Mouse (Mus musculus): Measurements from ENCODE around the gene Gm20388. TPM values are rescaled to one million over a fixed set of nuclear protein-coding genes. Genes with fewer than 3 reads are reported as not detected.

Gene Gm20388
- polyA plus RNA-seq, 1 experiment from 2014 or later: not detected

GRCm38 (mm10) chr8:120348922-120349321 lies 438.3 kb downstream of the Gm20388 start:
- Histone ChIP-seq H3K27ac (replicated peaks in 1 of 2; ENCODE audit: control insufficient read depth in 1 of 2, insufficient read depth in 1 of 2, low read depth in 2 of 2, low read length in 2 of 2) (no peak overlapping the region), H3K27me3 (ENCODE audit: control insufficient read depth, insufficient read depth, low read length) (no peaks in the 10 kb centered on the region), H3K4me2 (ENCODE audit: low read length) (no peak overlapping the region), H3K36me3 (ENCODE audit: control insufficient read depth, insufficient read depth, low read length) (no peaks in the 10 kb centered on the region), H3K4me1 (ENCODE audit: control insufficient read depth in 2 of 2, insufficient read depth in 2 of 2, low read length in 2 of 2) (peaks cover 4 to 17% of the 10 kb centered on the region in 2 experiments; a peak in 3 of 4 replicates), H3K4me3 (ENCODE audit: control insufficient read depth in 1 of 2, insufficient read depth in 1 of 2, low read depth in 1 of 2, low read length in 2 of 2) (no peak overlapping the region), H3K9ac (ENCODE audit: low read length) (no peak overlapping the region), H3K9me3 (ENCODE audit: control insufficient read depth, low read length) (no peaks in the 10 kb centered on the region)
- WGBS: 63% methylated on average over 11 of the region's 11 CpGs
- ATAC-seq (ENCODE audit: insufficient number of reproducible peaks, insufficient read depth, low FRiP score, low read depth): no peak

GRCm38 (mm10) chr8:120351332-120352071 lies 440.9 kb downstream of the Gm20388 start:
- no peaks in the 10 kb centered on the region for H3K27me3 ChIP-seq (ENCODE audit: control insufficient read depth, insufficient read depth, low read length)
- ATAC-seq (ENCODE audit: insufficient number of reproducible peaks, insufficient read depth, low FRiP score, low read depth): no peak
- H3K4me1 ChIP-seq (ENCODE audit: control insufficient read depth in 2 of 2, insufficient read depth in 2 of 2, low read length in 2 of 2): peaks cover 0 to 14% of the 10 kb centered on the region in 2 experiments; a peak in 3 of 4 replicates
- H3K9ac ChIP-seq (ENCODE audit: low read length): no peak overlapping the region
- no peaks in the 10 kb centered on the region for H3K36me3 ChIP-seq (ENCODE audit: control insufficient read depth, insufficient read depth, low read length)
- no peaks in the 10 kb centered on the region for H3K9me3 ChIP-seq (ENCODE audit: control insufficient read depth, low read length)
- H3K4me2 ChIP-seq (ENCODE audit: low read length): no peak overlapping the region
- WGBS: 55% methylated on average over 7 of the region's 7 CpGs
- no peak overlapping the region for H3K4me3 ChIP-seq (ENCODE audit: control insufficient read depth in 1 of 2, insufficient read depth in 1 of 2, low read depth in 1 of 2, low read length in 2 of 2)
- no peak overlapping the region for H3K27ac ChIP-seq (replicated peaks in 1 of 2; ENCODE audit: control insufficient read depth in 1 of 2, insufficient read depth in 1 of 2, low read depth in 2 of 2, low read length in 2 of 2)

GRCm38 (mm10) chr8:120352096-120352495 lies 441.5 kb downstream of the Gm20388 start:
- Histone ChIP-seq H3K36me3 (ENCODE audit: control insufficient read depth, insufficient read depth, low read length) (no peaks in the 10 kb centered on the region), H3K27me3 (ENCODE audit: control insufficient read depth, insufficient read depth, low read length) (no peaks in the 10 kb centered on the region), H3K27ac (replicated peaks in 1 of 2; ENCODE audit: control insufficient read depth in 1 of 2, insufficient read depth in 1 of 2, low read depth in 2 of 2, low read length in 2 of 2) (no peak overlapping the region), H3K9ac (ENCODE audit: low read length) (no peak overlapping the region), H3K4me3 (ENCODE audit: control insufficient read depth in 1 of 2, insufficient read depth in 1 of 2, low read depth in 1 of 2, low read length in 2 of 2) (no peak overlapping the region), H3K4me2 (ENCODE audit: low read length) (no peak overlapping the region), H3K9me3 (ENCODE audit: control insufficient read depth, low read length) (no peaks in the 10 kb centered on the region), H3K4me1 (ENCODE audit: control insufficient read depth in 2 of 2, insufficient read depth in 2 of 2, low read length in 2 of 2) (peaks cover 0 to 9% of the 10 kb centered on the region in 2 experiments; a peak in 3 of 4 replicates)
- no peak for ATAC-seq (ENCODE audit: insufficient number of reproducible peaks, insufficient read depth, low FRiP score, low read depth)
- WGBS: 72% methylated on average over 10 of the region's 10 CpGs

GRCm38 (mm10) chr8:120356067-120356466 lies 445.4 kb downstream of the Gm20388 start:
- ATAC-seq (ENCODE audit: insufficient number of reproducible peaks, insufficient read depth, low FRiP score, low read depth): no peak
- no peak overlapping the region for H3K4me3 ChIP-seq (ENCODE audit: control insufficient read depth in 1 of 2, insufficient read depth in 1 of 2, low read depth in 1 of 2, low read length in 2 of 2)
- no peaks in the 10 kb centered on the region for H3K27me3 ChIP-seq (ENCODE audit: control insufficient read depth, insufficient read depth, low read length)
- WGBS: 81% methylated on average over 9 of the region's 9 CpGs
- H3K4me1 ChIP-seq (ENCODE audit: control insufficient read depth in 2 of 2, insufficient read depth in 2 of 2, low read length in 2 of 2): peaks cover 0 to 8% of the 10 kb centered on the region in 2 experiments; a peak in 3 of 4 replicates
- no peak overlapping the region for H3K9ac ChIP-seq (ENCODE audit: low read length)
- H3K4me2 ChIP-seq (ENCODE audit: low read length): no peak overlapping the region
- H3K9me3 ChIP-seq (ENCODE audit: control insufficient read depth, low read length): no peaks in the 10 kb centered on the region
- H3K36me3 ChIP-seq (ENCODE audit: control insufficient read depth, insufficient read depth, low read length): no peaks in the 10 kb centered on the region
- no peak overlapping the region for H3K27ac ChIP-seq (replicated peaks in 1 of 2; ENCODE audit: control insufficient read depth in 1 of 2, insufficient read depth in 1 of 2, low read depth in 2 of 2, low read length in 2 of 2)

GRCm38 (mm10) chr8:120357504-120357903 lies 446.9 kb downstream of the Gm20388 start:
- H3K4me1 ChIP-seq (ENCODE audit: control insufficient read depth in 2 of 2, insufficient read depth in 2 of 2, low read length in 2 of 2): peaks cover 3 to 6% of the 10 kb centered on the region in 2 experiments; a peak in 2 of 4 replicates
- H3K36me3 ChIP-seq (ENCODE audit: control insufficient read depth, insufficient read depth, low read length): no peaks in the 10 kb centered on the region
- H3K9me3 ChIP-seq (ENCODE audit: control insufficient read depth, low read length): no peaks in the 10 kb centered on the region
- ATAC-seq (ENCODE audit: insufficient number of reproducible peaks, insufficient read depth, low FRiP score, low read depth): no peak
- no peak overlapping the region for H3K27ac ChIP-seq (replicated peaks in 1 of 2; ENCODE audit: control insufficient read depth in 1 of 2, insufficient read depth in 1 of 2, low read depth in 2 of 2, low read length in 2 of 2)
- no peaks in the 10 kb centered on the region for H3K27me3 ChIP-seq (ENCODE audit: control insufficient read depth, insufficient read depth, low read length)
- no peak overlapping the region for H3K4me3 ChIP-seq (ENCODE audit: control insufficient read depth in 1 of 2, insufficient read depth in 1 of 2, low read depth in 1 of 2, low read length in 2 of 2)
- H3K4me2 ChIP-seq (ENCODE audit: low read length): no peak overlapping the region
- WGBS: 83% methylated on average over 6 of the region's 6 CpGs
- no peak overlapping the region for H3K9ac ChIP-seq (ENCODE audit: low read length)

- no peak for ATAC-seq (ENCODE audit: insufficient number of reproducible peaks, insufficient read depth, low FRiP score, low read depth)
- H3K27ac ChIP-seq (replicated peaks in 1 of 2; ENCODE audit: control insufficient read depth in 1 of 2, insufficient read depth in 1 of 2, low read depth in 2 of 2, low read length in 2 of 2): 0 out of 4 replicates have a peak overlapping the region, but pooled peaks of 1 of the 2 experiments have one; percentile 9
- H3K9me3 ChIP-seq (ENCODE audit: control insufficient read depth, low read length): no peaks in the 10 kb centered on the region
- H3K4me1 ChIP-seq (ENCODE audit: control insufficient read depth in 2 of 2, insufficient read depth in 2 of 2, low read length in 2 of 2): peaks cover 17 to 24% of the 10 kb centered on the region in 2 experiments; a peak in 3 of 4 replicates
- no peaks in the 10 kb centered on the region for H3K27me3 ChIP-seq (ENCODE audit: control insufficient read depth, insufficient read depth, low read length)
- WGBS: 70% methylated on average over 8 of the region's 8 CpGs
- no peak overlapping the region for H3K4me3 ChIP-seq (ENCODE audit: control insufficient read depth in 1 of 2, insufficient read depth in 1 of 2, low read depth in 1 of 2, low read length in 2 of 2)
- H3K36me3 ChIP-seq (ENCODE audit: control insufficient read depth, insufficient read depth, low read length): no peaks in the 10 kb centered on the region
- no peak overlapping the region for H3K9ac ChIP-seq (ENCODE audit: low read length)
- no peak overlapping the region for H3K4me2 ChIP-seq (ENCODE audit: low read length)
Observed at GRCm38 (mm10) chr8:120361301-120361700, 450.7 kb downstream of the Gm20388 start.

GRCm38 (mm10) chr8:120363552-120364071 lies 453.0 kb downstream of the Gm20388 start:
- ATAC-seq (ENCODE audit: insufficient number of reproducible peaks, insufficient read depth, low FRiP score, low read depth): peak; percentile 2; the same call in 1 of the 2 replicates
- peak overlapping the region; percentile 67 to 68 for H3K27ac ChIP-seq (replicated peaks in 1 of 2; ENCODE audit: control insufficient read depth in 1 of 2, insufficient read depth in 1 of 2, low read depth in 2 of 2, low read length in 2 of 2)
- peaks cover 25 to 33% of the 10 kb centered on the region in 2 experiments for H3K4me1 ChIP-seq (ENCODE audit: control insufficient read depth in 2 of 2, insufficient read depth in 2 of 2, low read length in 2 of 2)
- H3K27me3 ChIP-seq (ENCODE audit: control insufficient read depth, insufficient read depth, low read length): no peaks in the 10 kb centered on the region
- H3K36me3 ChIP-seq (ENCODE audit: control insufficient read depth, insufficient read depth, low read length): no peaks in the 10 kb centered on the region
- H3K9me3 ChIP-seq (ENCODE audit: control insufficient read depth, low read length): no peaks in the 10 kb centered on the region
- no peak overlapping the region for H3K9ac ChIP-seq (ENCODE audit: low read length)
- 49% methylated on average over 10 of the region's 10 CpGs for WGBS
- H3K4me3 ChIP-seq (ENCODE audit: control insufficient read depth in 1 of 2, insufficient read depth in 1 of 2, low read depth in 1 of 2, low read length in 2 of 2): no peak overlapping the region
- no peak overlapping the region for H3K4me2 ChIP-seq (ENCODE audit: low read length)

Measured in heart, embryonic 14.5 days (tissue).